Mouse (Mus musculus) stomach, postnatal 0 days (tissue): ENCODE measurements at regions not wholly inside any gene's neighbourhood (a gene's known extent, or its start where the extent isn't known, plus 50 kb on each side); places are given as distances from the start of the nearest gene placed in this dataset.

Source experiments
- ATAC-seq: fragments of 200-750 bp; cut with Nextera tagmentation; 2 replicates; pipeline ENCODE4 v1.8.0; 2017; ENCODE audit not compliant: low FRiP score, low TSS enrichment
- DNase-seq: peaks from one replicate; pipeline ENCODE4 v3.0.0-alpha.2; 2016; ENCODE audit warnings: low spot score
- H3K27ac ChIP-seq: fragments of 300-500 bp; sonication (generic); replicated peaks from 2 replicates; pipeline ENCODE4 v1.5.1; 2014; ENCODE audit warnings: mild to moderate bottlenecking, control low read depth
- H3K27me3 ChIP-seq: fragments of 300-500 bp; sonication (generic); 2 replicates; pipeline ENCODE4 v1.6.1; 2014; ENCODE audit warnings: low read length; ENCODE audit not compliant: control insufficient read depth, insufficient read depth
- H3K36me3 ChIP-seq: fragments of 300-500 bp; sonication (generic); 2 replicates; pipeline ENCODE4 v1.6.1; 2014; ENCODE audit warnings: low read length, mixed read lengths; ENCODE audit not compliant: control insufficient read depth, insufficient read depth
- H3K4me1 ChIP-seq: fragments of 300-500 bp; sonication (generic); replicated peaks from 2 replicates; pipeline ENCODE4 v1.6.1; 2014; ENCODE audit warnings: antibody characterized with exemption; ENCODE audit not compliant: control insufficient read depth, insufficient read depth
- H3K4me2 ChIP-seq: fragments of 300-500 bp; sonication (generic); replicated peaks from 2 replicates; pipeline ENCODE4 v1.6.1; 2014; ENCODE audit warnings: low read depth, mild to moderate bottlenecking, control low read depth, moderate library complexity
- H3K4me3 ChIP-seq: fragments of 300-500 bp; sonication (generic); 2 replicates; pipeline ENCODE4 v1.5.1; 2014; ENCODE audit warnings: low read depth, low read length, control low read depth
- H3K9ac ChIP-seq: fragments of 300-500 bp; sonication (generic); 2 replicates; pipeline ENCODE4 v1.6.1; 2014; ENCODE audit warnings: mild to moderate bottlenecking, low read length, control low read depth, mixed read lengths
- H3K9me3 ChIP-seq: fragments of 300-500 bp; sonication (generic); 2 replicates; pipeline ENCODE4 v1.6.1; 2016; ENCODE audit warnings: low read length; ENCODE audit not compliant: control insufficient read depth
- CTCF ChIP-seq: IDR thresholded peaks from 2 replicates; pipeline ENCODE4 v1.5.1; 2016; ENCODE audit warnings: antibody characterized with exemption, low read depth, mild to moderate bottlenecking, moderate library complexity
- EP300 ChIP-seq: optimal IDR thresholded peaks from 2 replicates; pipeline ENCODE3; 2016; ENCODE audit warnings: antibody characterized with exemption
- WGBS: fragments of 180-500 bp; shearing (Covaris S2); extraction: QIAGEN DNeasy Blood & Tissue Kit; methylation state at CpG from one replicate; pipeline ENCODE4 v1.1.7; 2014; 5-methylcytosine and 5-hydroxymethylcytosine counted together

- WGBS = 85% methylated on average over 7 of the region's 7 CpGs
- ATAC-seq (no peak), DNase-seq (no peak)
- H3K4me2 ChIP-seq = no peak overlapping the region
- H3K4me3 ChIP-seq = no peak overlapping the region
- no peaks in the 10 kb centered on the region for H3K36me3 ChIP-seq
- no peak overlapping the region for H3K27ac ChIP-seq
- no peaks in the 10 kb centered on the region for H3K4me1 ChIP-seq
- no peak for TF ChIP-seq CTCF
- TF ChIP-seq EP300 = no peak
- no peaks in the 10 kb centered on the region for H3K27me3 ChIP-seq
- H3K9me3 ChIP-seq = no peaks in the 10 kb centered on the region
- no peak overlapping the region for H3K9ac ChIP-seq
Observed at GRCm38 (mm10) chr19:32969213-32969776, 212.0 kb downstream of the Pten start.

DNA sequence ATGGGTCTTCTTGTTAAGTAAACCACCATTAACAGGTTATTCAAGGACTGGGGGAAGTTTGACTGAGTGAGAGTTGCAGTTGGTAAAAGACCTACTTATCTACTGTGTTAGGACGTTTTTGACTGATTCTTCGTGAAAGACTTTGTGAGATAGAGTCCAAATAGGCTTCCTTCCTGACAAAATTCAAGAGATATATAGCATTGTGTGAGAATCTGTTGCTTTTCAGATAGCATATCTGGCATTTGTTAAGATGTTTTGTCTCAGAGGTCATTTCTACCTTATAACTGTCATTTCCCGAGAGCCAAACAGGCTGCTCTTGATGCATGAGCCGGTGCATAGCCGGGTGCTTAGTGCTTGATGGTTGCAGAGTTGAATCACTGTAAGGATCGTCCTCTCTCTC, 214.8 kb downstream of the Pten start:
- Histone ChIP-seq H3K9ac (no peak overlapping the region), H3K27ac (no peak overlapping the region), H3K4me2 (no peak overlapping the region), H3K9me3 (no peaks in the 10 kb centered on the region), H3K36me3 (no peaks in the 10 kb centered on the region), H3K27me3 (no peaks in the 10 kb centered on the region), H3K4me1 (no peaks in the 10 kb centered on the region), H3K4me3 (no peak overlapping the region)
- 85% methylated on average over 6 of the region's 6 CpGs for WGBS
- no peak for ATAC-seq
- no peak for DNase-seq
- TF ChIP-seq CTCF (no peak), EP300 (no peak)

DNA sequence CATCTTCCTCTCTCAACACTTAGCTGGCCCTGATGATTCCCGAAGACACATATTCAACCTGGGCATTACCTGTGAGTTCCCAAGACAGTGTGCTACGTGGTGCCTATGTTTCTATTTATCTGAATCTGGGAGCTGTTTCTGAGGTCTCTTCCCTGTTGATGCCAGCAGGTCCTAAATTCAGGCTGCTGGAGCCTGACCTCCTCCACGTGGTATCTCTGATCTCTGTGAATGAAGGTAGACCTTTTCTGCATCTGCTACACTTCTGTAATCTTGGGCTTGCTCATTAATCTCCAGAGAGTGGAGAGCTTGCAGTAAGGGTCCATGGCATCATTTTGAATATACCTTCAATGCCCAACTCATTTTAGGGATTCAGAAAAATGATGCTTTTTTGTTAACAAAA, 215.8 kb downstream of the Pten start:
- TF ChIP-seq CTCF = no peak
- no peak for TF ChIP-seq EP300
- WGBS = 79% methylated on average over 3 of the region's 3 CpGs

GRCm38 (mm10) chr19:32974778-32975240, 217.5 kb downstream of the Pten start:
- H3K36me3 ChIP-seq = no peaks in the 10 kb centered on the region
- no peak overlapping the region for H3K4me3 ChIP-seq
- H3K9me3 ChIP-seq = no peaks in the 10 kb centered on the region
- no peak overlapping the region for H3K4me2 ChIP-seq
- H3K9ac ChIP-seq = no peak overlapping the region
- no peaks in the 10 kb centered on the region for H3K4me1 ChIP-seq
- no peaks in the 10 kb centered on the region for H3K27me3 ChIP-seq
- no peak for DNase-seq
- peak; percentile 57 for ATAC-seq
- no peak for TF ChIP-seq CTCF
- no peak for TF ChIP-seq EP300
- WGBS = 46% methylated on average over 4 of the region's 4 CpGs
- H3K27ac ChIP-seq = peak overlapping the region; percentile 40; the same call in 1 of the 2 replicates

More for the DNA sequence above, 215.8 kb downstream of the Pten start:
- ATAC-seq (no peak), DNase-seq (no peak)
- Histone ChIP-seq H3K9me3 (no peaks in the 10 kb centered on the region), H3K4me2 (no peak overlapping the region), H3K4me3 (no peak overlapping the region), H3K9ac (no peak overlapping the region), H3K36me3 (no peaks in the 10 kb centered on the region), H3K27ac (no peak overlapping the region), H3K27me3 (no peaks in the 10 kb centered on the region), H3K4me1 (no peaks in the 10 kb centered on the region)

DNA sequence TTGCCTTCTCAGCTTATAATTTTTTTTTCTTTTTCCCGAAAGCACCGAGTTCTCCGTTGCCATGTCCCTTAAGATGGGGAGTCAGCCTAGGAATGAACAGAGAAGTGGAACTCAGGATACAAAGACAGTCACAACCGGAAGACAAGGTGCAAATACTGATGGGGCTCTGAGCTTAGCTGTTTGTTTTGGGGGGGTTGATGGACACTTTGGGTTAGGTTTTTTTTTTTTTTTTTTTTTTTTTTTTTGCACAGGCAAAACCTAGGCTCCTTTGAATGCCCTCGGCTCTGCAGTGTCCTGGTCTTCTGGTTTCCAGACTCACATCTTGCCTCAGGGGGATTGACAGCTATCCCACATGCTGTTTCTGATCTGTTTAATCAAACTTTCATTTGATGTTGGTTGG, 218.0 kb downstream of the Pten start:
- TF ChIP-seq EP300 = no peak
- 78% methylated on average over 5 of the region's 5 CpGs for WGBS
- Histone ChIP-seq H3K27ac (peak overlapping the region; percentile 40; the same call in 1 of the 2 replicates), H3K4me3 (no peak overlapping the region), H3K4me2 (no peak overlapping the region), H3K36me3 (no peaks in the 10 kb centered on the region), H3K4me1 (no peaks in the 10 kb centered on the region), H3K9me3 (no peaks in the 10 kb centered on the region), H3K9ac (no peak overlapping the region), H3K27me3 (no peaks in the 10 kb centered on the region)
- no peak for DNase-seq
- no peak for ATAC-seq

DNA sequence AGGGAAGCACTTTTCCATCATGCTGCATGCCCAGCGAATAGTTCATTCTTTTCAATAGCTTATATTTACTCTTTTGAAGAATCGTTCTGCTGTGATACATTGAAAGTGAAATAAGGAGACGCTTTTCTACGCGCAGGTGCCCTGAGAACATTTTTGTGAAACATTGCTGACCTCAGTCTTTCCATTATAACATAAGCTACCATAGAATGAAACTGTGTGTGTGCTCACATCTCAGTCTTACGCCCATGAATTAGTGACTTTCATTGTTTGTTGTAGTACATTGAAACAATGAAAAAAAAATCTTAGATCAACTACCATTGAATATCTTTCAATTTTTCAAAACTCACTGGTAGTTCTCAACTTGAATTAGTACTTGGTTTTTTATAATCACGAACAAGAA, 219.2 kb downstream of the Pten start:
- Histone ChIP-seq H3K4me3 (no peak overlapping the region), H3K27ac (no peak overlapping the region), H3K36me3 (no peaks in the 10 kb centered on the region), H3K9me3 (no peaks in the 10 kb centered on the region), H3K9ac (no peak overlapping the region), H3K27me3 (no peaks in the 10 kb centered on the region), H3K4me2 (no peak overlapping the region), H3K4me1 (no peaks in the 10 kb centered on the region)
- DNase-seq (no peak), ATAC-seq (no peak)
- TF ChIP-seq EP300 = no peak
- no peak for TF ChIP-seq CTCF
- 77% methylated on average over 7 of the region's 7 CpGs for WGBS
